Comparison of ENCODE assay signal across 22 mouse cellular contexts in genomic region chr3:26639851-26640250, GRCm38 (mm10). TPM values are rescaled to one million over a fixed set of nuclear protein-coding genes. Genes with fewer than 3 reads are reported as not detected.
DNase-seq lines count a peak whose midpoint lies in the region; ATAC-seq and TF ChIP-seq lines count a peak whose summit lies in the region.
"Had no signal": no experiment of that assay in that cellular context is flagged by ENCODE, and none has a peak within 500 bp of the region (broad histone marks: within the 10 kb centered on the region; RNA-seq: fewer than 3 reads in every experiment).

No protein-coding gene starts in this region.

- no peak for ATAC-seq in forebrain, embryonic 13.5 days
- no peak for ATAC-seq in forebrain, embryonic 12.5 days (ENCODE audit: low FRiP score)

- no peak overlapping the region for H3K4me3 ChIP-seq in forebrain, embryonic 13.5 days
- H3K4me3 ChIP-seq in forebrain, embryonic 12.5 days (replicated peaks): no peak overlapping the region
- H3K4me3 ChIP-seq: embryonic facial prominence, embryonic 12.5 days; heart, embryonic 10.5 days; hindbrain, embryonic 13.5 days had no signal

- peak overlapping the region; percentile 26; the same call in 1 of the 2 replicates for H3K27ac ChIP-seq in forebrain, embryonic 13.5 days
- H3K27ac ChIP-seq in forebrain, embryonic 12.5 days: no peak overlapping the region
- H3K27ac ChIP-seq: embryonic facial prominence, embryonic 12.5 days; heart, embryonic 10.5 days; hindbrain, embryonic 13.5 days; hindbrain, postnatal 0 days had no signal

- no peak overlapping the region for H3K9ac ChIP-seq in forebrain, embryonic 13.5 days
- no peak overlapping the region for H3K9ac ChIP-seq in forebrain, embryonic 12.5 days
- H3K9ac ChIP-seq: embryonic facial prominence, embryonic 12.5 days had no signal

- WGBS in forebrain, embryonic 13.5 days: 48% methylated on average over 8 of the region's 8 CpGs
- 51% methylated on average over 8 of the region's 8 CpGs for WGBS in forebrain, embryonic 12.5 days

- no peaks in the 10 kb centered on the region for H3K9me3 ChIP-seq in forebrain, embryonic 13.5 days (replicated peaks)
- H3K9me3 ChIP-seq in forebrain, embryonic 12.5 days: no peaks in the 10 kb centered on the region
- H3K9me3 ChIP-seq: embryonic facial prominence, embryonic 12.5 days; heart, embryonic 10.5 days; hindbrain, embryonic 13.5 days had no signal

- no peak for TF ChIP-seq CTCF in brain, embryonic 14.5 days (IDR thresholded peaks at IDR 0.05; ENCODE audit: borderline replicate concordance, extremely low read depth, insufficient read depth, insufficient read length)

- no peaks in the 10 kb centered on the region for H3K27me3 ChIP-seq in forebrain, embryonic 13.5 days
- no peaks in the 10 kb centered on the region for H3K27me3 ChIP-seq in forebrain, embryonic 12.5 days
- H3K27me3 ChIP-seq: embryonic facial prominence, embryonic 12.5 days had no signal

- H3K36me3 ChIP-seq in forebrain, embryonic 13.5 days (ENCODE audit: poor library complexity, severe bottlenecking): no peaks in the 10 kb centered on the region
- H3K36me3 ChIP-seq in forebrain, embryonic 12.5 days (replicated peaks): no peaks in the 10 kb centered on the region
- H3K36me3 ChIP-seq: embryonic facial prominence, embryonic 12.5 days; heart, embryonic 10.5 days; hindbrain, embryonic 13.5 days had no signal

- peaks cover 35% of the 10 kb centered on the region for H3K4me1 ChIP-seq in forebrain, embryonic 13.5 days
- H3K4me1 ChIP-seq in forebrain, embryonic 12.5 days: peaks cover 20% of the 10 kb centered on the region
- H3K4me1 ChIP-seq: embryonic facial prominence, embryonic 12.5 days; heart, embryonic 10.5 days had no signal

- H3K4me2 ChIP-seq in forebrain, embryonic 13.5 days: no peak overlapping the region
- H3K4me2 ChIP-seq in forebrain, embryonic 12.5 days: no peak overlapping the region
- H3K4me2 ChIP-seq: embryonic facial prominence, embryonic 12.5 days; hindbrain, embryonic 13.5 days had no signal

- DNase-seq in ES-CJ7 (ENCODE audit: low read depth, low spot score): peak; percentile 26
- DNase-seq in brain, embryonic 14.5 days (ENCODE audit: low read depth): peak; percentile 46
- peak; percentile 6 for DNase-seq in retina, postnatal 1 day
- DNase-seq in kidney, adult 9 months: no peak
- no peak for DNase-seq in urinary bladder, postnatal 14 days (ENCODE audit: low spot score)
- DNase-seq: adrenal gland, postnatal 10 days; cerebellum, adult 11-12 months; cerebellum, adult 9-10 months; cerebellum, postnatal 25 days; gastrocnemius, postnatal 10 days; heart, adult 18-20 months; heart, postnatal 10 days had no signal

- no peak for TF ChIP-seq POLR2A in brain, embryonic 14.5 days (IDR thresholded peaks at IDR 0.05; ENCODE audit: borderline replicate concordance, extremely low read depth, insufficient read depth, insufficient read length, poor library complexity, severe bottlenecking)

RNA-seq across cellular contexts. Expression of gene Spata16, which starts 2.4 kb away (rescaled TPM):
- polyA plus RNA-seq in forebrain, embryonic 13.5 days (2015; fragmentation: Nextera tagmentation; extraction: Ambion mirVana): not detected in 2 replicates
- polyA plus RNA-seq in forebrain, embryonic 12.5 days (2016; fragmentation: Nextera tagmentation; extraction: Ambion mirVana): not detected in 2 replicates
- polyA plus RNA-seq in brain, embryonic 14.5 days (2012; rRNA removed): not detected in 2 replicates
- polyA plus RNA-seq: C2C12; cortical plate, adult 2 months; embryonic facial prominence, embryonic 12.5 days; heart, embryonic 10.5 days; heart, embryonic 14.5 days; hindbrain, embryonic 13.5 days; intestine, embryonic 14.5 days had no signal

Comparison
In these comparisons a context has a peak if more than half of its experiments do, and no peak if none do; other contexts are left out.
1. DNase-seq: peak in ES-CJ7 (single experiment), brain, embryonic 14.5 days (single experiment) and retina, postnatal 1 day (single experiment); none in kidney, adult 9 months (single experiment) and urinary bladder, postnatal 14 days (single experiment).